Mouse (Mus musculus) limb, embryonic 11.5 days (tissue): ENCODE measurements around the gene Uaca. TPM values are rescaled to one million over a fixed set of nuclear protein-coding genes. Genes with fewer than 3 reads are reported as not detected.

Experiments used
- ATAC-seq: fragments of 200-750 bp; cut with Nextera tagmentation; 2 replicates; pipeline ENCODE4 v1.8.0; 2017; ENCODE audit warnings: low read depth; ENCODE audit not compliant: insufficient number of reproducible peaks, low FRiP score, low TSS enrichment
- DNase-seq: peaks from one replicate; pipeline ENCODE4 v3.0.0-alpha.2; 2015; ENCODE audit warnings: low spot score
- H3K27ac ChIP-seq: fragments of 300-500 bp; sonication (generic); replicated peaks from 2 replicates; pipeline ENCODE4 v1.5.1; 2014; ENCODE audit warnings: low read depth, mild to moderate bottlenecking, low read length
- H3K27me3 ChIP-seq: fragments of 300-500 bp; sonication (generic); 2 replicates; pipeline ENCODE4 v1.6.1; 2014; ENCODE audit warnings: mild to moderate bottlenecking, low read length, mixed read lengths; ENCODE audit not compliant: control insufficient read depth, insufficient read depth
- H3K36me3 ChIP-seq: fragments of 300-500 bp; sonication (generic); 2 replicates; pipeline ENCODE4 v1.6.1; 2014; ENCODE audit warnings: mild to moderate bottlenecking, low read length, moderate library complexity, mixed read lengths; ENCODE audit not compliant: control insufficient read depth, insufficient read depth
- H3K4me1 ChIP-seq: fragments of 300-500 bp; sonication (generic); 2 replicates; pipeline ENCODE4 v1.6.1; 2014; ENCODE audit warnings: low read length, mixed read lengths; ENCODE audit not compliant: control insufficient read depth, insufficient read depth
- H3K4me2 ChIP-seq: fragments of 300-500 bp; sonication (generic); 2 replicates; pipeline ENCODE4 v1.6.1; 2014; ENCODE audit warnings: low read depth, mild to moderate bottlenecking, moderate library complexity; ENCODE audit not compliant: severe bottlenecking
- H3K4me3 ChIP-seq: fragments of 300-500 bp; sonication (generic); 2 replicates; pipeline ENCODE4 v1.5.1; 2014; ENCODE audit warnings: low read depth, low read length
- H3K9ac ChIP-seq: fragments of 300-500 bp; sonication (generic); 2 replicates; pipeline ENCODE4 v1.6.1; 2014; ENCODE audit warnings: mild to moderate bottlenecking, low read length
- H3K9me3 ChIP-seq: fragments of 300-500 bp; sonication (generic); 2 replicates; pipeline ENCODE4 v1.6.1; 2016; ENCODE audit warnings: low read length; ENCODE audit not compliant: control insufficient read depth
- WGBS: fragments of 180-500 bp; shearing (Covaris S2); extraction: QIAGEN DNeasy Blood & Tissue Kit; methylation state at CpG from one replicate; pipeline ENCODE4 v1.1.7; 2014; 5-methylcytosine and 5-hydroxymethylcytosine counted together
- polyA plus RNA-seq: library from polyadenylated mRNA; unstranded; fragments of >200 nt; fragmentation: Nextera tagmentation; extraction: Ambion mirVana; gene quantifications from 2 replicates; pipeline ENCODE4 v1.2.1, GENCODE M21; 2014

Gene Uaca
- polyA plus RNA-seq, 1 experiment from 2014 or later: 18.6 TPM

DNA sequence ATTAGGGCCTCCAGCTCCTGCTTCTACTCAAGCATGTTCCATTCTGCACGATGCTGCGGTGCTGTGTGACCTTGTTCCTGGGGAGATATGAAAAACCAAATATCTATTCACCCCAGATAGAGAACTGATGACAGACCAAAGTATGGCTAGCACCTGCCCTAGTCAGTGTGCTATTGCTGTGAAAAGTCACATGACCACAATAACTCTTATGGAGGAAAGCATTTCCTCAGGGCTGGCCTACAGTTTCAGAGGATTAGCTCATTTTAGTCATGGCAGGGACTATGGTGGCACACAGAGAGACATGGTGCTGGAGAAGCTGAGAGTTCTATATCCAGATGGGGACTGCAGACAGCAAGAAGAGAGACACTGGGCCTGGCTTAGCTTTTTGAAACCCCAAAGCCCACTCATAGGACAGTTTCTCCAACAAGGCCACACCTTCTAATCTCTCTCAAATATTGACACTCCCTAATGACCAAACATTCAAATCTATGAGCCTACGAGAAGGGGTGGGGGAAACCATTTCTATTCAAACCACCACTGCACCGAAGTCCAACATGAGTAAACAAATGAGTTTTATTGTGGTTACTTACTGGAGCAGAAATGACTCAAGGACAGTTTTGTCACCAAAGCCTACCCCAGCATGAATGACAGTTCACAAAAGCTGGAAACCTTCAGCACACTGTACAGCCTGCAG lies 135.1 kb downstream of the Uaca start:
- no peak overlapping the region for H3K4me3 ChIP-seq
- peaks cover 7% of the 10 kb centered on the region for H3K4me1 ChIP-seq
- no peak for DNase-seq
- no peak overlapping the region for H3K27ac ChIP-seq
- H3K9ac ChIP-seq: no peak overlapping the region
- no peak overlapping the region for H3K4me2 ChIP-seq
- no peak for ATAC-seq
- no peaks in the 10 kb centered on the region for H3K9me3 ChIP-seq
- 91% methylated on average over 4 of the region's 4 CpGs for WGBS
- H3K27me3 ChIP-seq: no peaks in the 10 kb centered on the region
- H3K36me3 ChIP-seq: no peaks in the 10 kb centered on the region

Other genes with a start within 250 kb of the Uaca start
- gene Lrrc49, start 106.4 kb upstream of the Uaca start, polyA plus RNA-seq: 26.5 and 28.1 TPM in 2 replicates
- 1.3 and 2.1 TPM in 2 replicates for gene Larp6, start 81.6 kb upstream of the Uaca start, polyA plus RNA-seq